Mouse (Mus musculus) left cerebral cortex, adult 18-20 months (tissue): Measurements from ENCODE around the gene Flt1. TPM values are rescaled to one million over a fixed set of nuclear protein-coding genes. Genes with fewer than 3 reads are reported as not detected.

Experiments used
- DNase-seq, 2 experiments: peaks; one replicate each; pipeline ENCODE4 v3.0.0; 2021 to 2022; ENCODE audit warnings: low spot score in 2 of 2, mixed read lengths in 1 of 2
- total RNA-seq, 2 experiments: library from RNA; stranded (reverse); gene quantifications; 2 replicates each; pipeline ENCODE4 v1.2.3; 2021

Gene Flt1
- total RNA-seq, 2 experiments from 2014 or later: 32.8 to 35.4 TPM

DNA sequence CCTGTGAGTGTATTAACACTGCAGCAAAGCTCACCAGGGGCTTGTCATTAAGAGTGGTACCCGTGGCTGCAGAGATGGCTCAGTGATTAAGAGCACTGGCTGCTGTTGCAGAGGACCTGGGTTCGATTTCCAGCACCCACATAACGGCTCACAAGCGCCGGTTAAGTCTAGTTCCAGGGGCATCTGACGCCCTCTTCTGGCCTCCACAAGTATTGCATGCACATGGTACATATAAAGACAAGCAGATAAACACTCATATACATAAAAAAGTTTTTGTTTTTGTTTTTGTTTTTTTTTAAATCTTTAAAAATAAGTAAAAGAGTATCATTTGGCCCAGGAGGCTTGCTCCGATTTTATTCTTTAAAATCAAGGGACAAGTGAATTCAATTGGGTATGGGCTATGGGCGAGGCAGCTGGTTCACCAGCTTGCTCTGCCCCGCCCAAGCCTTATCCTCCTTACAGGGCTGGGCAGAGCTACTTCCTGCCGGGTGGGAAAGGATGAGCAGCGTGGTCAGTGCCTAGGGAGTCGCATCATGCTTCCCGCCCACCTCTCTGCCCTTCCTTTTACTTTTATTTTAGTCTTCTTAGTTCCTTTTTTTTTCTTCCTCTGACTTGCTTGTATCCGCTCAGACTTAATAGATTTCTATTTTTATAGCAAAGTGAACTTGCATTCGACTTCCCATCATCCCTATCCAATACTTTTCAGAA lies 57.0 kb downstream of the Flt1 start:
- no peak for DNase-seq

- DNase-seq: no peak
Observed at GRCm38 (mm10) chr5:147665946-147666345, 59.9 kb downstream of the Flt1 start.

DNA sequence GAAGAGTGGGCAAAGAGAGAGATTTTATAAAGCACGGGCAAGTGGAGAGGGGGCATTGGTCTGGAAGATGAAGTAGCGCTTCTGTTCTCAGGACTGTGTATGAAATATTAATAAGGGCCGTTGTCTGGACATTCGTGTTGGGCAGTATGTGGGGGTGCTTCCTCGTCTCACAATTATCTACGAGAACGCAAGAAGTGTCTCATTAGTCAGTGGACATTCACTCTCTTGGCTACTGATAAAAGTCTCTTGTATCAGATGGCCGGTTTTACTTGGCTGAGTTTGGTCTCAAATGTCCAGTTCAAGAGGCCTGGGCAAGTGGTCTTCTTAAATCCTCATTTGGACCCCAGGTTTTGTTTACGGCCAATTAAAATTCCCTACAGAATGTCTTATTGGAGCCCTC lies 60.4 kb downstream of the Flt1 start:
- no peak for DNase-seq

DNA sequence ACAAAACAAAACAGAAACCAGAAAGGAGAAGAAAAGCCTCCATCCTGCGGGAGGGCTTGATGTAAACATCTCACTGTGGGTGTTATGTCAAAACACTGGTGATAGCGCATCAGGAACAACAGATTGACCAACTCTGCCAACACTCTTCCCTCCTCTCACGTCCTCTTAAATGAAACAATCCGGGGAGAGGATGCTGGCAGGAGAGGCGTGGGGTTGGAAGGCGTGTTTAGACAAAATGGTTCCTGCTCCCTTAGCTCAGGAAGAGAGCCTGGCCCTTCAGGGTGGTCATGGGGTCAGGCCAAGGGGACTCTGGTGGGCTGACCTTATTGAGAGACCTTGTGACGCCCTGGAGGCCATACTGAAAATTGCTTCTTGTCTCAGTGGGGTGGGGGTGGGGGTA lies 65.9 kb downstream of the Flt1 start:
- DNase-seq: no peak

DNA sequence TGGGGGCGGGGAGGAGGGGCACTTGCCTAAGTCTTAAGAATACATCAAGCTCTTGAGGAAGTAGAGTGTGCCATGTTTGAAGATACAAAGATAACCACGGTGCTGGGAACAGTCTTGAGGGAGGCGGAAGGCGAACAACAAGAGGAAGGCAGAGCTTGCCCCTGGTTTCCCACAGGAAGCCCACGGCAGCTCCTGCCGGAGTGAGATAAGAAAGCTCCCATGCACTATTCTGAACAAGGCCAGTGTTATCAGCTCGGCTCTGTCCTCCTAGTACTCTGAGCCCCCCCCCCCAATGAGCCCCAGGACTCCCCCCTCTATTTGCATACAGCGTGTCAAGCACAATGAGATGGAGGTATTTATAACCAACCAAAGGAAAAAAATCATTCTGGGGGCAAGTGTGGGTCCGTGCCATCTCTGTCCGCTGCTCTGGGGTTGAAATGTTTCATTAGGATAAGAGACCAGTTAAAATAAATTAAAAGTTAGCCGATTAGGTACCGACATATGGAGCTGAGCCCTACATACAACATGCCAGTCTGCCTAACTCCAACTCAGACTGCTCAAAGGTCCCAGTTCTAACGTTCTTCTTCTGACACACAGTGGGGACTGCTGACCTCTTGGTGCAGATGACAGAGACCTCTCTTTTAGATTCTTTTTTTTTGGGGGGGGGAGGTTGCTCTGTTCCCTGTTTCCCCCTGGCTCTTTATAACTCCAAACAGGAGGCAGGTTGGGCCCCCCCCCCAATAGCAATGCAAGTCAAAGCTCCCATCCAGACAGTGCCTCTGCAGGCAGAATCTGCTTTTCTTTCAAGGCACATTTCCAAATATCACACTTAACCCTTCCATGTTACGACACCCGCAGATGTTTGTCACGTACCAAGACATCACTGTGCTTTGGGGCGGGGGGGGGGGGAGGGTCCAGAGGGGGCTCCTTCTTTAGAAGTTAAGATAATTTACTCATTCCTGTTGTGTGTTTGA lies 67.6 kb downstream of the Flt1 start:
- DNase-seq: no peak

DNA sequence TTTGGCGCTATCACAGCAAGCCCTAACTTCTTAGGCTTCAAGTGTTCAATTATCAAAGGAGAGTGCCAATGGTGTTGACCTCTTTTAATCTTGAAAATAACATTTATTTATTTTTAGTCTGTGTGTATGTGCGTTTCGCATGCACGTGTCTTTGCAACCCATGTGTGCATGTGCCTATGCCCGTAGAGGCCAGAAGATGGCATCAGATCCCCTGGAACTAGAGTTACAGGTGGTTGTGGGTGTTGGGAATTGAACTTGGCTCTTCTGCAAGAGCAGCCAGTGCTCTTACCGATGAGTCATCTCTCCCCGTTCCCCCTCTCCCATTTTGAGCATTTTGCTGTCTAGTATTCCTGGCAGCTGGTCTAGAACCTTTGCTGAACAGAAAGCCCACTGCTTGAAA lies 70.0 kb downstream of the Flt1 start:
- no peak for DNase-seq

GRCm38 (mm10) chr5:147651233-147651632 lies 74.6 kb downstream of the Flt1 start:
- no peak for DNase-seq

DNA sequence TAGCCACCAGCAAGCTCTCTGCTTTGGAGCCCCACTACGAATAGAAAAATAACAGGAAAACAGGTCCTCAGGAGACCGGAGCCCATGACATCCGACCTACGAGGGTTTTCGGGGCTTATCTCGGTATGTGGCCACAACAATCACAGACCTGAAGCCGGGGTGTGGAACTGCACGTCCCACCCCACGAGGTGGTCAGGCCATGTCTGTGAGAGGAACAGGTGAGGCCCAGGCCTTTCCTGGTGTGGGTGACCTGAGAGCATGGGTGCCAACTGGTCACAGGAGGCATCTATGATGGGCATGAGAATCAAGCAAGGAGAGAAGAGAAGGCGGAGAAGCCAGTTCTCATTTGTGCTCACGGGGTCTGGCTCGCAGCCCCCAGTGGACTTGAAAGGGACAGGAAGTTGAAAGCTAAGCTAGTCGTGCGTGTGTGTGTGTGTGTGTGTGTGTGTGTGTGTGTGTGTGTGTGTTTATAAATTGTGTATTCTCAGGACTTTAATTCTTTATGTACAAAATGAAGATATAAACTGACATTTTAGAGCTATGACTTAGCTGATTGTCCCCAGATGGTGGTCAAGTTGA lies 79.4 kb downstream of the Flt1 start:
- DNase-seq: no peak

DNA sequence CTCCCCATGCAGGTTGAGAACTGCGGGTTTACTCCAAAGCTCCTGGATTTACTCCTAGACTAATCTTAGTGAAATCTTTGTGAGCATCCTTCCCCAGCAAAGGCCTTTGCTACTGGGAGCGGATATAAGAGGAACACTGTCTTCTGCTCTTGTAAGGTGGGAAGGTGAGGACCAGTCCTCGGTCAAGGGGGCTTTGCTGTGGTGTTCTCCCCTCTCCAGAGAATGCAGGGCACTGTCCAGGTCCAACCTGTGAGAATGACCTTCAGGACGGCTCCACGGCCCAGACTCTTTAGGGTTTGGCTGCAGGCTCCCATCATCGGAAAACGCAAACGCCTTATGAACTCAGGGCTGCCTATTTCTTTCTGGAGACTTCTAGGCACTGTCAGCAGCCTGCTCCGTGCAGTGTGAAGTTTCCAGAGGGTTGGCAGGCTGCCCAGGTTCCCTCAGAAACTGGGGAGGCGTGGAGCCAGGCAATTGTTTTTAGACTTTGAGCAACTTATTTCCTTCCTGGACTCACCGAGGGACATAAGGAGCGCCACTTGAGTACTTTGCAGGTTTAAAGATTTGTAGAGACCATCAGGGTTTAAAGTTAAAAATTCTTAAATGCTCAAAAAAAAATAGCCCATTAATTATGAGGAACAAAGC lies 80.7 kb downstream of the Flt1 start:
- DNase-seq: peak; percentile 51 to 63

DNA sequence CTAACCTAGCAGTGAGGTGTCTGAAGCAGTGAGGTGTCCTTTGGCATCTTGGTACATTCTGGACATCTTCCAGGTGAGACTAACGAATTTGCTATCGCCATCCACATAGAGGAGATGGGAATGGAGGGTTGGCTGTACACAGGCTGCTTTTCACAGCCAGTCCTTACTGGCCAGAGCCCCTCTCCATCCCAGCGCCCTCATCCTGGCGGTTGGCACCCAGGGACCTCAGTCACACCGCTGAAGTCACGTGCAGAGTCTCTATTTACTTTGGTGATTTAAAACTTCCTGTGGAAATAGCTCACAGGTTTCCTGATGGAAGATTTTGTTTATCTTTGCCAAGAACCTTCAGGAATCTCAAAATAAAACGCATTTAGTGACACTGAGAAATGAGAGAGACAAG lies 84.4 kb downstream of the Flt1 start:
- DNase-seq: no peak

GRCm38 (mm10) chr5:147639940-147640339 lies 85.9 kb downstream of the Flt1 start:
- no peak for DNase-seq

DNA sequence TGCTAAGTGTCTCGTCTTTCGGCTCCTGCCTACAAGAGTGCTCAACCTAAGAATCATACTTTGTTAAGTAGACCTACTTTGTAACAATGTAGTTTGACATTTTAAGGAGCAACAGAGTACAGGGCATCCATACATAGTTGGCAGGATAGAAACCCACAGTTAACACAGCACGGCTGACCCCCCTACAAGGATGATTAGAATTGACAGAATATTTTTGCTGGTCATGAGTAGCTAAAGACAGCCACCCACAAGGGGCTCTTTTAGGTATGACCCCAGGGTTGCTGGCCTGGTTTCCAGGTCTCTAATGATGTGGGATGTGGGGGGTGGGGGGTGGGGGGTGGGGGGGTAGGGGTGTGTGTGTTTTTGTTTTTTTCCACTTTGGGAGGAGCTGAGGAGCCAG lies 89.1 kb downstream of the Flt1 start:
- DNase-seq: no peak

- DNase-seq: no peak
Observed at GRCm38 (mm10) chr5:147635883-147636282, 89.9 kb downstream of the Flt1 start.

DNA sequence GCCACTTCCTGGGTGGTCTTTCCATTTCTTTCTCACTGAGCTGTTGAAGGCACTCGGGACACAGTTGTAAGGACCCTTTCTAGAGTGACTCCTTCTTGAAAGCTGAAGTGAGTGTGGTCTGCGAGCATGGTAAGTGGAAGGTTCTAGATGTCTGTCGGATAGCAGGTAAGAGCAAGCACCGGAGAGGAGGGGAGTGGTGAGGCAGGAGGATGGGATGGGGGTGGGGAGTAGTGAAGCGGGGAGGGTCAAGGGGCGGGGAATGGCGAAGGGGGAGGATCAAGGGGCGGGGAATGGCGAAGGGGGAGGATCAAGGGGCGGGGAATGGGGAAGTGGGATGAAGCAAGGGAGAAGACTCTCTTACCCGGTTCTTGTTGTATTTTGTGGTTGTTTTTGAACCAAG lies 91.8 kb downstream of the Flt1 start:
- DNase-seq: no peak

GRCm38 (mm10) chr5:147632716-147633115 lies 93.1 kb downstream of the Flt1 start:
- DNase-seq: peak; percentile 5 to 10

DNA sequence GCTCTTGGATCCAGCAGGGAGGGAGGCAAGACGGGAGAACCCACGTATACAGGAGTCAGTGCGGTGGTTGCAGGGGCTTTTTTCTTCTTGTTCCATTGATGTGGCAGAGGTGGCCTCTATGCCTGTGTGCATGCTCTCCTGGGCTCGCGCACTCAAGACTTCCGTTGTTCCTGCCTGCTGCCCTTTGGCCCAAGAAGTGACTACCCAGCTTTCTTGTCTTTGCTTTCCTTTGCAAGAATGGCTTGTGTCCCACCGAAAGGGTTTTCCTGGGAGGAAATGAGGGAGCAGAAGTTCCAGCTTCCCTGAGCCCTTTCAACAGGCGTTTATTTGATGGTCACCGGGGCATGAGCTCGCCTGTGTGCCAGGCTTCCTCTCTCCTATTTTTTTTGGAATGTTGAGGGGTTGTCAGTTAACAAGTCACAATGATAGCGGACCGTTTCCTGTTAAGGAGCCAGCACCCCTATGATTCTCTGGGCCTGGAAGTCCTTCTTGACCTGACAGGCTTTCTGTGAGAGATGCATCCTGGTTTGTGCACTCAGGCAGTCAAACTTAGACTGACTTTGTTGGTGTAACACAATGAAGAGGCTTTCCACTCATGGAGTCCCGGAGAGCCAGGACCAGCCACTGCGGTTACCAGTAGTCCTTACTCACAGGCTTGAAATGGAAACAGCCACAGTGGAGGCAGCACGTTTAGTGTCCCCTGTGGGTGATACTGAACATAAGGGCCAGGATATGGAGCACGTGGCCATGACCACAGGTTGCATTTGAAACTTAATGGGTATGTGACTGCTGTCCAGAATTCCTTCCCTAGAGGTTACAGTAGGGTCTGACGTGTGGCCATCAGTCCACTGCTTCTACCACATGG lies 95.2 kb downstream of the Flt1 start:
- no peak for DNase-seq

GRCm38 (mm10) chr5:147626944-147627343 lies 98.9 kb downstream of the Flt1 start:
- DNase-seq: no peak

DNA sequence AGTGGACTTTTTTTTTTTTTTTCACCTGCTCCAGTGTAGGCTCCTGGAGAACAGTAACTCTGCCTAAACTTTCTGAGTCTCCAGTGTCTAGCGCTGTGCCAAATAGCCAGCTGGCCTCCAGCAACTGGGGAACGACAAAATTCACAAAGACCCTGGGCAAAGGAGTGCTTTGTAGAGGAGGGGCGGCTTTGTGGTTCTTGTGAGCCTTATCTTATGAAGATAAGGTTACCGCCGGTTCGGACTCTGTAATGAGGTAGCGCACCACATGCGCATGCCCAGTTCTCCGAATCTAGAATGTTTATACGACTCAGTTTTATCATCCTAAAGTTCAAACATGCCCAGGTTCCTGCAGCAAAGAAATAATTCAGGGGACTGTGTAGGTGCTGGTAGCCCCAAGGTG lies 102.1 kb downstream of the Flt1 start:
- DNase-seq: no peak

- no peak for DNase-seq
Observed at GRCm38 (mm10) chr5:147620178-147620577, 105.6 kb downstream of the Flt1 start.

- no peak for DNase-seq
Observed at GRCm38 (mm10) chr5:147618243-147618642, 107.6 kb downstream of the Flt1 start.

GRCm38 (mm10) chr5:147616450-147616849 lies 109.4 kb downstream of the Flt1 start:
- no peak for DNase-seq
